Mouse (Mus musculus) midbrain, embryonic 14.5 days (tissue): ENCODE data around the gene Fcor. TPM values are rescaled to one million over a fixed set of nuclear protein-coding genes. Genes with fewer than 3 reads are reported as not detected.

ENCODE experiments used
- ATAC-seq: fragments of 200-750 bp; cut with Nextera tagmentation; 2 replicates; pipeline ENCODE4 v1.8.0; 2017; ENCODE audit warnings: moderate number of reproducible peaks, moderate library complexity; ENCODE audit not compliant: low FRiP score, low TSS enrichment
- DNase-seq: peaks from one replicate; pipeline ENCODE4 v3.0.0-alpha.2; 2015
- H3K27ac ChIP-seq: fragments of 300-500 bp; sonication (generic); replicated peaks from 2 replicates; pipeline ENCODE4 v1.5.1; 2014; ENCODE audit warnings: mild to moderate bottlenecking, low read depth, low read length, moderate library complexity
- H3K27me3 ChIP-seq: fragments of 300-500 bp; sonication (generic); 2 replicates; pipeline ENCODE4 v1.6.1; 2014; ENCODE audit warnings: low read length, control low read depth, mixed read lengths; ENCODE audit not compliant: control insufficient read depth, insufficient read depth
- H3K36me3 ChIP-seq: fragments of 300-500 bp; sonication (generic); 2 replicates; pipeline ENCODE4 v1.6.1; 2014; ENCODE audit warnings: low read length, control low read depth; ENCODE audit not compliant: control insufficient read depth, insufficient read depth
- H3K4me1 ChIP-seq: fragments of 300-500 bp; sonication (generic); 2 replicates; pipeline ENCODE4 v1.6.1; 2014; ENCODE audit warnings: mild to moderate bottlenecking, antibody characterized with exemption, low read length, control low read depth; ENCODE audit not compliant: control insufficient read depth, insufficient read depth
- H3K4me2 ChIP-seq: fragments of 300-500 bp; sonication (generic); 2 replicates; pipeline ENCODE4 v1.6.1; 2014; ENCODE audit warnings: mild to moderate bottlenecking, low read length, moderate library complexity
- H3K4me3 ChIP-seq: fragments of 300-500 bp; sonication (generic); replicated peaks from 2 replicates; pipeline ENCODE4 v1.5.1; 2014; ENCODE audit warnings: low read depth, low read length
- H3K9ac ChIP-seq: fragments of 300-500 bp; sonication (generic); replicated peaks from 2 replicates; pipeline ENCODE4 v1.6.1; 2014; ENCODE audit warnings: mild to moderate bottlenecking, low read length, moderate library complexity
- H3K9me3 ChIP-seq: fragments of 300-500 bp; sonication (generic); 2 replicates; pipeline ENCODE4 v1.6.1; 2016; ENCODE audit warnings: low read length, control low read depth, mixed read lengths; ENCODE audit not compliant: control insufficient read depth
- WGBS: fragments of 180-500 bp; shearing (Covaris S2); extraction: QIAGEN DNeasy Blood & Tissue Kit; methylation state at CpG from one replicate; pipeline ENCODE4 v1.1.7; 2014; 5-methylcytosine and 5-hydroxymethylcytosine counted together
- polyA plus RNA-seq: library from polyadenylated mRNA; unstranded; fragments of >200 nt; fragmentation: Nextera tagmentation; extraction: Ambion mirVana; gene quantifications from 2 replicates; pipeline ENCODE4 v1.2.1, GENCODE M21; 2014

The Fcor gene
- polyA plus RNA-seq = 16.4 and 28.1 TPM in 2 replicates

- DNase-seq = peak; percentile 91
- peak within 1 kb of the TSS; percentile 65 for H3K4me2 ChIP-seq
- under 1% methylated on average over 23 of the region's 23 CpGs for WGBS
- H3K9ac ChIP-seq = peak within 1 kb of the TSS; percentile 39
- ATAC-seq = peak; percentile 74
- H3K27me3 ChIP-seq = no peaks in the 10 kb centered on the region
- peak within 1 kb of the TSS; percentile 40 for H3K4me3 ChIP-seq
- peaks cover under 1% of the 10 kb centered on the region for H3K4me1 ChIP-seq
- no peaks in the 10 kb centered on the region for H3K36me3 ChIP-seq
- peak within 1 kb of the TSS; percentile 84 for H3K27ac ChIP-seq
- H3K9me3 ChIP-seq = no peaks in the 10 kb centered on the region
These were observed at the start of gene Fcor for GRCm38 (mm10) chr8:3671980-3672491. TSS of gene Fcor (minus strand) at chr8:3672362.

GRCm38 (mm10) chr8:3721041-3721440, 48.9 kb upstream of the Fcor start:
- no peaks in the 10 kb centered on the region for H3K36me3 ChIP-seq
- H3K27me3 ChIP-seq = no peaks in the 10 kb centered on the region
- H3K27ac ChIP-seq = no peak overlapping the region
- WGBS = 36% methylated on average over 1 of the region's 1 CpGs
- H3K4me1 ChIP-seq = no peaks in the 10 kb centered on the region
- no peak overlapping the region for H3K9ac ChIP-seq
- ATAC-seq (no peak), DNase-seq (peak; percentile 14)
- no peak overlapping the region for H3K4me3 ChIP-seq
- no peak overlapping the region for H3K4me2 ChIP-seq
- H3K9me3 ChIP-seq = no peaks in the 10 kb centered on the region

- 81% methylated on average over 5 of the region's 5 CpGs for WGBS
- ATAC-seq = no peak
- Histone ChIP-seq H3K4me2 (no peak within 1 kb of the TSS), H3K27ac (no peak within 1 kb of the TSS), H3K36me3 (no peaks in the 10 kb centered on the region), H3K4me1 (no peaks in the 10 kb centered on the region), H3K4me3 (no peak within 1 kb of the TSS), H3K9ac (no peak within 1 kb of the TSS), H3K9me3 (no peaks in the 10 kb centered on the region), H3K27me3 (no peaks in the 10 kb centered on the region)
- DNase-seq = no peak
These were observed 48.4 kb upstream of the Fcor start, which contains the start of gene Clec4g for GRCm38 (mm10) chr8:3720551-3720950. TSS of gene Clec4g (minus strand) at chr8:3720651.

- 18% methylated on average over 14 of the region's 14 CpGs for WGBS
- Histone ChIP-seq H3K4me1 (no peaks in the 10 kb centered on the region), H3K4me3 (no peak overlapping the region), H3K27me3 (no peaks in the 10 kb centered on the region), H3K27ac (no peak overlapping the region), H3K4me2 (no peak overlapping the region), H3K9me3 (no peaks in the 10 kb centered on the region), H3K36me3 (no peaks in the 10 kb centered on the region), H3K9ac (no peak overlapping the region)
- peak; percentile 56 for DNase-seq
- 0 out of 2 replicates have a peak, but pooled peaks have one; percentile 27 for ATAC-seq
These were observed 46.4 kb upstream of the Fcor start for GRCm38 (mm10) chr8:3718559-3718958.

- Histone ChIP-seq H3K36me3 (no peaks in the 10 kb centered on the region), H3K4me1 (no peaks in the 10 kb centered on the region), H3K27me3 (no peaks in the 10 kb centered on the region), H3K4me3 (no peak overlapping the region), H3K9ac (no peak overlapping the region), H3K27ac (no peak overlapping the region), H3K9me3 (no peaks in the 10 kb centered on the region), H3K4me2 (no peak overlapping the region)
- DNase-seq (no peak), ATAC-seq (no peak)
- WGBS = 88% methylated on average over 12 of the region's 12 CpGs
These were observed 45.3 kb upstream of the Fcor start for GRCm38 (mm10) chr8:3717321-3717954.

- Histone ChIP-seq H3K36me3 (no peaks in the 10 kb centered on the region), H3K9me3 (no peaks in the 10 kb centered on the region), H3K27ac (no peak overlapping the region), H3K4me1 (no peaks in the 10 kb centered on the region), H3K4me3 (no peak overlapping the region), H3K4me2 (no peak overlapping the region), H3K9ac (no peak overlapping the region), H3K27me3 (no peaks in the 10 kb centered on the region)
- DNase-seq (no peak), ATAC-seq (no peak)
- 73% methylated on average over 2 of the region's 2 CpGs for WGBS
These were observed 39.5 kb upstream of the Fcor start for GRCm38 (mm10) chr8:3711646-3712045.

- Histone ChIP-seq H3K9me3 (no peaks in the 10 kb centered on the region), H3K36me3 (no peaks in the 10 kb centered on the region), H3K27ac (no peak overlapping the region), H3K27me3 (no peaks in the 10 kb centered on the region), H3K4me1 (no peaks in the 10 kb centered on the region), H3K4me2 (no peak overlapping the region), H3K9ac (no peak overlapping the region), H3K4me3 (no peak overlapping the region)
- 87% methylated on average over 3 of the region's 3 CpGs for WGBS
- DNase-seq = no peak
- no peak for ATAC-seq
These were observed 38.1 kb upstream of the Fcor start for GRCm38 (mm10) chr8:3710312-3710711.

GRCm38 (mm10) chr8:3707611-3708010, 35.4 kb upstream of the Fcor start:
- ATAC-seq = no peak
- Histone ChIP-seq H3K4me3 (no peak overlapping the region), H3K9ac (no peak overlapping the region), H3K36me3 (no peaks in the 10 kb centered on the region), H3K27me3 (no peaks in the 10 kb centered on the region), H3K27ac (no peak overlapping the region), H3K4me1 (no peaks in the 10 kb centered on the region), H3K9me3 (no peaks in the 10 kb centered on the region), H3K4me2 (no peak overlapping the region)
- 79% methylated on average over 7 of the region's 7 CpGs for WGBS
- no peak for DNase-seq

- no peak for ATAC-seq
- Histone ChIP-seq H3K4me2 (no peak overlapping the region), H3K27ac (no peak overlapping the region), H3K36me3 (no peaks in the 10 kb centered on the region), H3K9ac (no peak overlapping the region), H3K4me1 (no peaks in the 10 kb centered on the region), H3K4me3 (no peak overlapping the region), H3K27me3 (no peaks in the 10 kb centered on the region), H3K9me3 (no peaks in the 10 kb centered on the region)
- no peak for DNase-seq
- WGBS = 59% methylated on average over 4 of the region's 4 CpGs
These were observed 33.5 kb upstream of the Fcor start for GRCm38 (mm10) chr8:3705711-3706110.
